Mouse (Mus musculus): ENCODE measurements at regions not wholly inside any gene's neighbourhood (a gene's known extent, or its start where the extent isn't known, plus 50 kb on each side); places are given as distances from the start of the nearest gene placed in this dataset.

GRCm38 (mm10) chr8:7691355-7691996 is 969.6 kb downstream of the Efnb2 start:
- 88% methylated on average over 2 of the region's 2 CpGs for WGBS
- no peaks in the 10 kb centered on the region for H3K27me3 ChIP-seq (ENCODE audit: insufficient read depth, poor library complexity, severe bottlenecking)
- no peak overlapping the region for H3K27ac ChIP-seq
- no peak for DNase-seq (ENCODE audit: low spot score)
- H3K9me3 ChIP-seq: no peaks in the 10 kb centered on the region
- no peaks in the 10 kb centered on the region for H3K4me1 ChIP-seq (replicated peaks)
- H3K4me3 ChIP-seq: no peak overlapping the region
- no peaks in the 10 kb centered on the region for H3K36me3 ChIP-seq

- Histone ChIP-seq H3K27ac (no peak overlapping the region), H3K27me3 (ENCODE audit: insufficient read depth, poor library complexity, severe bottlenecking) (no peaks in the 10 kb centered on the region), H3K36me3 (no peaks in the 10 kb centered on the region), H3K4me1 (replicated peaks) (no peaks in the 10 kb centered on the region), H3K4me3 (no peak overlapping the region), H3K9me3 (no peaks in the 10 kb centered on the region)
- no peak for DNase-seq (ENCODE audit: low spot score)
Observed at GRCm38 (mm10) chr8:7653804-7654203, 1007.2 kb downstream of the Efnb2 start.

All from hindbrain, embryonic 10.5 days (tissue).